Mouse (Mus musculus): ENCODE measurements around the gene Rasal2. TPM values are rescaled to one million over a fixed set of nuclear protein-coding genes. Genes with fewer than 3 reads are reported as not detected.

Gene Rasal2
- polyA plus RNA-seq, 1 experiment from 2014 or later = 30.7 TPM

Other genes with a start within 250 kb of the Rasal2 start
- gene Cryzl2, start 46.0 kb upstream of the Rasal2 start, polyA plus RNA-seq (2014; fragmentation: Nextera tagmentation; extraction: Ambion mirVana) = 7.1 and 8.1 TPM in 2 replicates
- gene Sec16b, start 94.1 kb upstream of the Rasal2 start, polyA plus RNA-seq (2014; fragmentation: Nextera tagmentation; extraction: Ambion mirVana) = 0.53 and 0.64 TPM in 2 replicates